Mouse (Mus musculus) liver, postnatal 0 days (tissue): ENCODE measurements at regions not wholly inside any gene's neighbourhood (a gene's known extent, or its start where the extent isn't known, plus 50 kb on each side); places are given as distances from the start of the nearest gene placed in this dataset.

ENCODE experiments used
- CTCF ChIP-seq: sonication (generic); IDR thresholded peaks from 2 replicates; pipeline ENCODE4 v1.5.1; 2016; ENCODE audit warnings: antibody characterized with exemption, low read depth
- EP300 ChIP-seq: IDR thresholded peaks from 2 replicates; pipeline ENCODE4 v1.6.1; 2016; ENCODE audit warnings: antibody characterized with exemption, low read depth, mild to moderate bottlenecking

GRCm38 (mm10) chr11:37913161-37913560, 677.4 kb upstream of the Tenm2 start:
- TF ChIP-seq CTCF: no peak
- no peak for TF ChIP-seq EP300
